Mouse (Mus musculus) neural tube, embryonic 12.5 days (tissue): ENCODE results near the gene Ovol1. TPM values are rescaled to one million over a fixed set of nuclear protein-coding genes. Genes with fewer than 3 reads are reported as not detected.
A peak's percentile ranks its signal among the peaks of the same experiment; 100 is the strongest.

Source experiments
- ATAC-seq: fragments of 200-750 bp; cut with Nextera tagmentation; 2 replicates; pipeline ENCODE4 v1.8.0; 2017; ENCODE audit warnings: low read depth, mild to moderate bottlenecking, moderate TSS enrichment, moderate library complexity; ENCODE audit not compliant: low FRiP score
- H3K27ac ChIP-seq: fragments of 300-500 bp; sonication (generic); 2 replicates; pipeline ENCODE4 v1.5.1; 2016
- H3K27me3 ChIP-seq: fragments of 300-500 bp; sonication (generic); replicated peaks from 2 replicates; pipeline ENCODE4 v1.6.1; 2016; ENCODE audit warnings: mild to moderate bottlenecking
- H3K36me3 ChIP-seq: fragments of 300-500 bp; sonication (generic); 2 replicates; pipeline ENCODE4 v1.6.1; 2016; ENCODE audit warnings: mild to moderate bottlenecking
- H3K4me1 ChIP-seq: fragments of 300-500 bp; sonication (generic); 2 replicates; pipeline ENCODE4 v1.6.1; 2016
- H3K4me2 ChIP-seq: fragments of 300-500 bp; sonication (generic); replicated peaks from 2 replicates; pipeline ENCODE4 v1.6.1; 2016; ENCODE audit warnings: mild to moderate bottlenecking
- H3K4me3 ChIP-seq: fragments of 300-500 bp; sonication (generic); 2 replicates; pipeline ENCODE4 v1.5.1; 2016
- H3K9ac ChIP-seq: fragments of 300-500 bp; sonication (generic); 2 replicates; pipeline ENCODE4 v1.6.1; 2016; ENCODE audit warnings: mild to moderate bottlenecking
- H3K9me3 ChIP-seq: fragments of 300-500 bp; sonication (generic); 2 replicates; pipeline ENCODE4 v1.6.1; 2016; ENCODE audit warnings: mild to moderate bottlenecking
- WGBS: fragments of 180-500 bp; shearing (Covaris S2); methylation state at CpG from one replicate; pipeline ENCODE4 v1.1.7; 2016; 5-methylcytosine and 5-hydroxymethylcytosine counted together
- polyA plus RNA-seq: library from polyadenylated mRNA; unstranded; fragments of >200 nt; fragmentation: Nextera tagmentation; extraction: Ambion mirVana; gene quantifications from 2 replicates; pipeline ENCODE4 v1.2.1, GENCODE M21; 2016

The Ovol1 gene
- polyA plus RNA-seq, 1 experiment from 2014 or later, result 0.32 TPM

DNA sequence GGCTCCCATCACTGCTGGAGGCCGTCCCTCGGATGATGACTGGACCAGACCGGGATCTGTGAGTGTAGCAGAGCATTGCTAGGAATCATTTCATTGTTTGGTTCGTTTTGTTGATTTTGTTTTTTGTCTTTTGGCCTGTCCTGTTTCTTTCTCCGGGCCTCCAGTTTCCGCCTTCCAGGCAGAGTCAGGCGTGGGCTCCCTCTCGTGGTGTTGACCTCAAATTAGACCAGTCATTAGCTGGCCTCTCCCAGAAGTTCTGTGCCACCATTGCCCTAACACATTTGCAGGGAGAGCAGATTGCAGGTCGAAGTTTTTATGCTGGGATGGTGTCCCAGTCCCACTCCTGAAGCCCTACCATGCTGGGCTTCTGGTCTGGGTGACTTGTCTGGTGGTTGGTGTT lies 28.7 kb upstream of the Ovol1 start:
- Histone ChIP-seq H3K36me3 (no peaks in the 10 kb centered on the region), H3K4me2 (no peak overlapping the region), H3K27me3 (no peaks in the 10 kb centered on the region; the same call in 1 of the 2 replicates), H3K4me3 (no peak overlapping the region), H3K27ac (no peak overlapping the region), H3K4me1 (no peaks in the 10 kb centered on the region), H3K9me3 (no peaks in the 10 kb centered on the region), H3K9ac (no peak overlapping the region)
- 78% methylated on average over 9 of the region's 9 CpGs for WGBS
- ATAC-seq, result no peak

DNA sequence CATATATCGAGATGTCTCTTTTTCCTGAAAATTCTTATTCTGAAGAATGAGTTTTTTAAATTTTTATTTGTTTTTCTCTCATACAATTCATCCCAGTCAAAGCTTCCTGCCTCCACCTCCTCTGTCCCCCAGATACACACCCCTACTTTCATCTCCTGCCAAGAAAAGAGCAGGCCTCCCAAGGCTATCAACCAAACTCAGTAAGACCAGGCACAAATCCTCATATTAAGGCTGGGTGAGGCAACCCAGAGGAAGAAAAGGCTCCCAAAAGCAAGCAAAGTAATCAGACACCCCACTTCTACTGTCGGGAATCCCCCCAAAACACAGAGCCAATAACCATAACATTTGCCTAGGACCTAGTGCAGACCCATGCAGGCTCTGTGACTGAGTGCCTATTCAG lies 21.5 kb upstream of the Ovol1 start:
- Histone ChIP-seq H3K27ac (no peak overlapping the region), H3K36me3 (no peaks in the 10 kb centered on the region), H3K27me3 (no peaks in the 10 kb centered on the region; the same call in 1 of the 2 replicates), H3K9me3 (no peaks in the 10 kb centered on the region), H3K9ac (no peak overlapping the region), H3K4me2 (no peak overlapping the region), H3K4me3 (no peak overlapping the region), H3K4me1 (no peaks in the 10 kb centered on the region)
- 86% methylated on average over 2 of the region's 2 CpGs for WGBS
- no peak for ATAC-seq

- Histone ChIP-seq H3K9ac (no peak overlapping the region), H3K4me1 (no peaks in the 10 kb centered on the region), H3K9me3 (no peaks in the 10 kb centered on the region), H3K4me3 (no peak overlapping the region), H3K4me2 (no peak overlapping the region), H3K36me3 (no peaks in the 10 kb centered on the region), H3K27ac (no peak overlapping the region), H3K27me3 (no peaks in the 10 kb centered on the region; the same call in 1 of the 2 replicates)
- WGBS, result 89% methylated on average over 6 of the region's 6 CpGs
- no peak for ATAC-seq
Measured at GRCm38 (mm10) chr19:5580776-5581175, 20.3 kb upstream of the Ovol1 start.

GRCm38 (mm10) chr19:5579971-5580370 lies 19.5 kb upstream of the Ovol1 start:
- Histone ChIP-seq H3K4me1 (no peaks in the 10 kb centered on the region), H3K27me3 (no peaks in the 10 kb centered on the region; the same call in 1 of the 2 replicates), H3K36me3 (no peaks in the 10 kb centered on the region), H3K9ac (no peak overlapping the region), H3K4me2 (no peak overlapping the region), H3K9me3 (no peaks in the 10 kb centered on the region), H3K4me3 (no peak overlapping the region), H3K27ac (no peak overlapping the region)
- 68% methylated on average over 4 of the region's 4 CpGs for WGBS
- no peak for ATAC-seq

- H3K4me1 ChIP-seq, result no peaks in the 10 kb centered on the region
- WGBS, result 94% methylated on average over 1 of the region's 1 CpGs
- H3K4me2 ChIP-seq, result no peak overlapping the region
- H3K9me3 ChIP-seq, result no peaks in the 10 kb centered on the region
- no peak for ATAC-seq
- H3K9ac ChIP-seq, result no peak overlapping the region
- no peak overlapping the region for H3K4me3 ChIP-seq
- H3K27me3 ChIP-seq, result no peaks in the 10 kb centered on the region
- H3K27ac ChIP-seq, result no peak overlapping the region
- no peaks in the 10 kb centered on the region; the same call in 1 of the 2 replicates for H3K36me3 ChIP-seq
Measured at GRCm38 (mm10) chr19:5575336-5575735, 14.9 kb upstream of the Ovol1 start.

DNA sequence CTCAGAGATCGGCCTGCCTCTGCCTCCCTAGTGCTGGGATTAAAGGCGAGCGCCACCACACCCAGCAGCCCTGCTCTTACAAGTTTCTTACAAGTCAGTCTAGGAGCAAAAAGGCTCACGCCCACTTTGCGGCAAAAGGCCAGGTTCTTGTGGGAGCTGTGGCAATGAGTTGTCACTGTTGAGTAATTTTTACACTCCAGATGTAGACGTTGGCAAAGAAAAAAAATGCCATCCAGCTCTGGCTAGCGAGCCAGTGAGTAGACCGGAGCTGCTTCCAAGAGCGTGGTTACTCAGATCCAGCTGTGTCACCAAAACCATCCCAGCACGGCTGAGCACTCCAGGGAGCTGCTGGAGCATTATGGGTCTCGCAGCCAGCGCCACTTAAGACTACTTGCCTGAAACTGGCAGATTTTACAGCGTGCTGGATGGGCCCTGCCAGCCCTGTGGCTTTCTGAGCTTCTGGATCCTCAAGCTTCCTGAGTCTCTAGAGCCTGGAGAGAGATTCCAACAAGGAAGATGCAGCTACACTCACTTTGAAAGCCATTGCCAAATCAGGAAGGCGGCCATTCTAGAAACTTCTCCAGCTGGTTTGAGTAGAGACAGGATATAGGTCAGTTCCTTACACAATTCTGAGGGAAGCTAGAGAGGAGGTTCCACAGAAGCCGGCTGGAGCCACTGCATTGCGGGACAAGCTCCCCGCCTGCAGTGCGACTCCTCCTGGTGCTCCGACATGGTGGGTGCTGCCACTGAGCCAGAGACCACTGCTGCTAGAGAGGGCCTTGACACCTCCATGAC lies 12.1 kb upstream of the Ovol1 start:
- Histone ChIP-seq H3K4me2 (no peak overlapping the region), H3K4me1 (peaks cover 10% of the 10 kb centered on the region), H3K9me3 (no peaks in the 10 kb centered on the region), H3K36me3 (no peaks in the 10 kb centered on the region; the same call in none of the 2 replicates), H3K4me3 (no peak overlapping the region), H3K9ac (no peak overlapping the region), H3K27ac (no peak overlapping the region), H3K27me3 (peaks cover 11% of the 10 kb centered on the region)
- no peak for ATAC-seq
- 89% methylated on average over 19 of the region's 19 CpGs for WGBS

- H3K36me3 ChIP-seq, result no peaks in the 10 kb centered on the region; the same call in none of the 2 replicates
Measured at GRCm38 (mm10) chr19:5571831-5572230, 11.4 kb upstream of the Ovol1 start.

GRCm38 (mm10) chr19:5570353-5571246 lies 10.2 kb upstream of the Ovol1 start:
- ATAC-seq, result no peak
- Histone ChIP-seq H3K27ac (no peak overlapping the region), H3K36me3 (no peaks in the 10 kb centered on the region; the same call in none of the 2 replicates), H3K4me1 (peaks cover 17% of the 10 kb centered on the region), H3K9ac (no peak overlapping the region), H3K9me3 (no peaks in the 10 kb centered on the region), H3K27me3 (peaks cover 24% of the 10 kb centered on the region), H3K4me3 (no peak overlapping the region), H3K4me2 (no peak overlapping the region; the same call in 1 of the 2 replicates)
- 89% methylated on average over 32 of the region's 32 CpGs for WGBS

More at GRCm38 (mm10) chr19:5571831-5572230, 11.4 kb upstream of the Ovol1 start:
- Histone ChIP-seq H3K4me3 (no peak overlapping the region), H3K9ac (no peak overlapping the region), H3K27me3 (peaks cover 12% of the 10 kb centered on the region), H3K4me1 (peaks cover 15% of the 10 kb centered on the region), H3K4me2 (no peak overlapping the region), H3K27ac (no peak overlapping the region), H3K9me3 (no peaks in the 10 kb centered on the region)
- 84% methylated on average over 5 of the region's 5 CpGs for whole genome bisulfite sequencing
- no peak for ATAC-seq

DNA sequence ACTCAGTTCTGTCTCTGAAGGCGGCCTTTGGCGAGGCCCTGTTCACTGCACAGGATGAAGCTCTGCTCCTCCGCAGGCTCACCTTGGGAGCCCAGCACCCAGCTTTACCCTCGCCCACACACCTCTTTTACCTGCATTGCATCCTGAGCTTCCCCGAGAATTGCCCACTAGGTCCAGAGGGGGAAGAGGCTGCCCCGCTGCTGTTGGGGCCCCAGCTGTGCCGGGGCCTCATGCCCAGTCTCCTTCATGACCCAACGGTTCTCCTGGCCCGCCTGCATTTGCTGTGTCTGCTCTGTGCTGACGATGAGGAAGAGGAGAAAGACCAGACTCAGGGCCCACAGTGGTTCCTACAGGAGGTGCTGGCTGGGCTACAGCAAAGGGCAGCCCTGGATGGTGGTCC lies 9.1 kb upstream of the Ovol1 start:
- 90% methylated on average over 10 of the region's 10 CpGs for WGBS
- no peak overlapping the region for H3K9ac ChIP-seq
- no peak for ATAC-seq
- no peaks in the 10 kb centered on the region for H3K9me3 ChIP-seq
- peak overlapping the region; percentile 93; the same call in 1 of the 2 replicates for H3K4me2 ChIP-seq
- H3K27me3 ChIP-seq, result peaks cover 33% of the 10 kb centered on the region
- no peak overlapping the region for H3K4me3 ChIP-seq
- H3K4me1 ChIP-seq, result peaks cover 17% of the 10 kb centered on the region
- no peak overlapping the region for H3K27ac ChIP-seq
- H3K36me3 ChIP-seq, result no peaks in the 10 kb centered on the region; the same call in none of the 2 replicates

DNA sequence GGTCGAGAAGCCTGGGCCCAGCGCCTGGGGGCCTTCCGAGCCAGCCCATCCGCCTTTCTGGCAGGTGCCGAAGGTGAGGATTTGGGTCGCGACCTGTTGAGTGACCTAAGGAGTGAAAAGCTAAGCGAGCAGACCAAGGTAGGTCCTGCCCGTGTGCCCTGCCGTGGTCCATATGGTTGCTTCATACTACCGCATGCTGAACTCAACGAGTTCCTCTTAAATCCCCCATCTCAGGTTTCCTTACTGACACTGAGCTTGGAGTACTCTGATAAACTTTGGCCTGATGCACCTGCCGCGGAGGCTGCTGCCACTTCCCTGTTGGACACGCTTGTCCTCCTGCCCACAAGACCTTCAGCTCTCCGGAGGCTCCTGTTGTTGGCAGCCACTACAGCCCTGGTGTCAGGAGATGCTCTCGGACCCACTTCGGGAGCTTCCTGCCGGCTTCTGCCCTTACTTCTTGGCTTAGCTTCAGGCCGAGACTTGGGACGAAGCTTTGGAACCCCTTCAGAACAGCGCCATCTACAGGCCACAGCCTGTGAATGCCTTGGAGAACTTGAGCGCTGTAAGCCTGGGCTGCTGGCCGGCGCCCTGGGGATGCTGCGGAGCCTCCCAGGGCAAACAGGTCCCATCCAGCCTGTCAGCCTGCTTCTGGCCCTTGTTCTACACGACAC lies 8.2 kb upstream of the Ovol1 start:
- Histone ChIP-seq H3K27ac (no peak overlapping the region), H3K9me3 (no peaks in the 10 kb centered on the region), H3K4me2 (peak overlapping the region; percentile 93), H3K4me3 (peak overlapping the region; percentile 79), H3K9ac (peak overlapping the region; percentile 76), H3K36me3 (no peaks in the 10 kb centered on the region; the same call in none of the 2 replicates), H3K27me3 (peaks cover 41% of the 10 kb centered on the region), H3K4me1 (peaks cover 17% of the 10 kb centered on the region)
- ATAC-seq, result peak; percentile 35
- 10% methylated on average over 27 of the region's 27 CpGs for WGBS

DNA sequence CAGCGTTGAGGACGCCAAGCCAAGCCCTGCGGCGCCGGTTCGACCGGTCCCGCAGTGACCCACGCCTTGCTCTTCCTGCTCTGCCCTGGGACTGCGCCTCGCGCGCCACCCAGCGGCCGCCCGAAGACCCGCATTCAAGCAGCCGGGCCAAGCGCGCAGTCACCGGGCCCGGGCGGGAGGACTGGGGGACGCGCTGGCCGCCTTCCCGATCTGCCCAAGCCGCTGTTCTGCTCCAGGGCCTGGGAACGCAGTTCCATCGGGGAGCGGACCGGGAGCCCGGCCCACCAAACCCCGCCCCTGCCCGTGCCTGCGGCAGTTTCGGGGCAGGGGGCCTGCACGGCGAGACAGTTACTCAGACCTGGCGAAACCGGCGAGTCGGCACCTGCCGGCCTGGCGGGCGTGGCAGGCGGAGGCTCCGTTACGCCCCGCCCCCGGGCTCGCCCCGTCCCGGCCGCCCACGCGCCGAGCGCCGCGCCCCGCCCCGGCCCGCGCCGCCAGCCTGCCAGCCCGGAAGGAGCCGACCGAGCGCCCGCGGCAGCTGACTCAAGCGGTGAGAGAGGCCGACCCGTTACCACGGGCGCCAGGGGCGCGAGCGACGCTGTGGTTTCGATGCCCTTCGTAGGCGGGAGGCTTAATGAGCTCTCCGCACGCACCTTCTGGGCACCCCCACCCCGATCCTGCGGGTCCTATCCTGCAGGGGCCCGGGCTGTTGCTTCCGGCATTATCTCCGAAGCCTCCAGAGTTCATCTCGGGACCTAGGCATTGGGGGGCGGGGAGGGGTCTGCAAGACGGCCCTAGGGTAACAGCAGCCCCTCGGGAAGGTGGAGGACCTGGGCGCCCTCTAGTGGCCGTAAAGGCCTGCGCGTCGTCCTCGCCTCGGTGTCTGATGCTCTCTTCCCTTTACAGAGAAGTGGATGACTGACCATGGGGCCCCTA lies 7.4 kb upstream of the Ovol1 start, which contains the start of gene Ap5b1:
Gene Ap5b1, plus strand, starts transcription at position 492 of the 936 bp plus-strand sequence.
- H3K4me2 ChIP-seq, result peak within 1 kb of the TSS; percentile 93
- peak within 1 kb of the TSS; percentile 71 for H3K27ac ChIP-seq
- WGBS, result under 1% methylated on average over 102 of the region's 102 CpGs
- H3K36me3 ChIP-seq, result no peaks in the 10 kb centered on the region; the same call in none of the 2 replicates
- peak; percentile 90 for ATAC-seq
- H3K9ac ChIP-seq, result peak within 1 kb of the TSS; percentile 76
- no peaks in the 10 kb centered on the region for H3K9me3 ChIP-seq
- peak within 1 kb of the TSS; percentile 79 for H3K4me3 ChIP-seq
- H3K4me1 ChIP-seq, result peaks cover 17% of the 10 kb centered on the region
- peaks cover 49% of the 10 kb centered on the region for H3K27me3 ChIP-seq
